Comparison of ENCODE assay signal across 10 mouse cellular contexts in genomic region chr17:86236026-86236712, GRCm38 (mm10).
DNase-seq lines count a peak whose midpoint lies in the region; ATAC-seq and TF ChIP-seq lines count a peak whose summit lies in the region.
"Had no signal": no experiment of that assay in that cellular context is flagged by ENCODE, and none has a peak within 500 bp of the region (broad histone marks: within the 10 kb centered on the region; RNA-seq: fewer than 3 reads in every experiment).

No protein-coding gene starts in this region.

- H3K4me1 ChIP-seq in kidney, postnatal 0 days (replicated peaks; ENCODE audit: insufficient read depth, low read length): no peaks in the 10 kb centered on the region

- peak; percentile 25 to 56 for DNase-seq in adrenal gland, adult (ENCODE audit: inconsistent age in 2 of 2, low spot score in 1 of 2)
- DNase-seq in adrenal gland, postnatal 10 days: no peak
- peak; percentile 57 for DNase-seq in kidney, adult 9 months
- no peak for DNase-seq in kidney, adult 18-20 months
- peak; percentile 91 for DNase-seq in brain, adult 2 months (ENCODE audit: low read depth, low spot score)
- DNase-seq in kidney, postnatal 0 days (ENCODE audit: low spot score): peak; percentile 27
- no peak for DNase-seq in right cerebral cortex, postnatal 4 days
- DNase-seq: embryo, embryonic 11 days had no signal

- no peaks in the 10 kb centered on the region for H3K9me3 ChIP-seq in kidney, postnatal 0 days (replicated peaks; ENCODE audit: low read length)
- H3K9me3 ChIP-seq: limb, embryonic 15.5 days had no signal

- no peak for TF ChIP-seq CTCF in kidney, postnatal 0 days (IDR thresholded peaks at IDR 0.05; ENCODE audit: low read depth)

- no peaks in the 10 kb centered on the region for H3K36me3 ChIP-seq in kidney, postnatal 0 days (ENCODE audit: insufficient read depth, low read length)
- H3K36me3 ChIP-seq: limb, embryonic 15.5 days had no signal

- no peaks in the 10 kb centered on the region for H3K27me3 ChIP-seq in kidney, postnatal 0 days (ENCODE audit: insufficient read depth, low read length)
- H3K27me3 ChIP-seq: limb, embryonic 15.5 days had no signal

- H3K27ac ChIP-seq in kidney, postnatal 0 days: no peak overlapping the region
- H3K27ac ChIP-seq: limb, embryonic 15.5 days had no signal

- 80% methylated on average over 10 of the region's 10 CpGs for WGBS in kidney, postnatal 0 days

- no peak for ATAC-seq in kidney, postnatal 0 days (replicated peaks; ENCODE audit: low FRiP score, low read depth)
- ATAC-seq in activated CD4-positive, CD25-positive, alpha-beta regulatory T cell, adult 4 months: no peak

- no peak overlapping the region for H3K4me3 ChIP-seq in kidney, postnatal 0 days (replicated peaks; ENCODE audit: low read depth, low read length)
- H3K4me3 ChIP-seq: limb, embryonic 15.5 days had no signal

- H3K4me2 ChIP-seq in kidney, postnatal 0 days (ENCODE audit: low read length): no peak overlapping the region
- H3K4me2 ChIP-seq: limb, embryonic 15.5 days had no signal

- no peak overlapping the region for H3K9ac ChIP-seq in kidney, postnatal 0 days (ENCODE audit: low read depth, low read length)
- H3K9ac ChIP-seq: limb, embryonic 15.5 days had no signal

Comparison
In these comparisons a context has a peak if more than half of its experiments do, and no peak if none do; other contexts are left out.
1. DNase-seq: peak in adrenal gland, adult (2 of 2), kidney, adult 9 months (single experiment), brain, adult 2 months (single experiment) and kidney, postnatal 0 days (single experiment); none in adrenal gland, postnatal 10 days (single experiment), kidney, adult 18-20 months (single experiment) and right cerebral cortex, postnatal 4 days (single experiment).